Mouse (Mus musculus): ENCODE data around the gene Lpar3.
A peak's percentile ranks its signal among the peaks of the same experiment; 100 is the strongest.

Lpar3 gene

DNA sequence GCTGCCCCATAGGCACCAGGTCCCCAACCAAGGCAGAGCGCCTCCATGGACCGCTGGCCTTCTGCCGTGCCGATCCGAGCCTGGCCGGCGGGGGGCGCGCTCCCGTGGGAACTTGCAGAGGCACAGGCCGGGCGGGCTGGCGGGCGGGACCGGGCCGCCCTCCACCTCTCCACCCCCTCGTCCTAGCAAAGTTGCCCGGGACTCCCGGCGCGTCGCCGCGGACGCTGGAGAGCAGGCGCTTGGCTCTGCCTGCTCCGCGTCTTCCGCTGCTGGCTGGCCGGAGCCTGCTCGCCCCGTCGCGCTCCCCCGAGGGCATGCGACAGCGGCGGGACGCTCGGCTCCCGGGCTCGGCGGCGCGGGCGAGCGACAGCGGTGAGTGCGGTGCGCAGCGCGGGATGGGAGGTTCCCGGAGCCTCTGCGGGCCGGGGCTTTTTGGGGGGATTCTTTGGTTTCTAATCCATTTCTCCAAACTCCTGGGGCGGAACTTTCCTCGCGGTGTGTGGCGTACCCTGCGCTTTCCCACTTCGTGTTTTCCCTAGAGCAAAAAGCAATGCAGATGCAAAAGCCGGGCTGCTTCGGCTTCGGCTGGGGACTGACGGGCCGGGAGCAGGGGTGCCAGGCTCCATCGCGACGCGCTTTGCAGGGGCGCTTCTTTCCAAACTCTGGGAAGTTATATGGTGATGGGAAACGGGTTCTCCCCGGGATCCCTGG is at the start of gene Lpar3:
TSS of gene Lpar3 (plus strand) at position 188 of the 711 bp plus-strand sequence.
- peak; percentile 54 for DNase-seq (ENCODE audit: low read depth, low spot score)

DNA sequence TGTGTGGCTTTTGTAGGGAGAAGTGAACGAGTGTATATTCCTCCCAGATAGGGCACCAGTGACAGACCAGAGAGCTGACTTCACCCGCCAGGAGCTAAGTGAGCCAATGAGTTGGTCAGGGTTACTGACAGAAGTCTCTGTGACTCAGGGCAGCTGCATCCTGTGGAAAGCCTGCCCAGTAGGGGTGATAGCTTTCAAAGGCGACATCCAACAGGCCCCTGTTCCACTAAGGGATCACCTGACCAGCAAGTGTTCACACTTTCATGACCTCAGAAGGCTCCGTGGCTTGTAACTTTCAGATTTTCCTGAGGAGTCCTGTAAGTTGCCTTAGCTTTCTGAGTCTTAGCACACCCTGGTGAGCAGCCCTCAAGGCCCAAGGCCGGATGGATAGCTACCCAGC is 47.7 kb upstream of the Lpar3 start:
- DNase-seq (ENCODE audit: low read depth, low spot score), result no peak

GRCm38 (mm10) chr3:146174215-146174614 is 46.5 kb upstream of the Lpar3 start:
- no peak for DNase-seq (ENCODE audit: low read depth, low spot score)

GRCm38 (mm10) chr3:146177295-146177694 is 43.5 kb upstream of the Lpar3 start:
- DNase-seq (ENCODE audit: low read depth, low spot score), result peak; percentile 43

GRCm38 (mm10) chr3:146177748-146178582 is 42.8 kb upstream of the Lpar3 start:
- DNase-seq (ENCODE audit: low read depth, low spot score), result peak; percentile 85

- peak; percentile 33 for DNase-seq (ENCODE audit: low read depth, low spot score)
These were observed 40.4 kb upstream of the Lpar3 start for GRCm38 (mm10) chr3:146180341-146180740.

DNA sequence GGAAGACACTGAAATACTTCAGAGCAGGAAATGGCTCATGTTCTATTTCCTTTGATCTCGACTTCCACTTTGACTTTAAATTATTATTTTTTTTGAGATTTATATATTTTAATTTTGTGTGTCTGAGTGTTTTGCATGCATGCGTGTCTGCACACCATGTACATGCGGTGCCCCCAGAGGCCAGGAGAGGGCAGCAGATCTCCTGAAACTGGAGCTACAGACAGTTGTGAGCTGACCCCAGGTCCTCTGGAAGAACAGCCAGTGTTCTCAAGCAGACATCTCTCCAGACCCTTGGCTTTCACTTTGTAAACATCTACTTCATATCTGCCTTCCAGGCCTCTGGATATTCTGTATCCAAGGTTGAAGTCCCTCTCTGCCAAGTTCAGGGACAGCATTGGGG is 39.8 kb upstream of the Lpar3 start:
- DNase-seq (ENCODE audit: low read depth, low spot score), result peak; percentile 53

DNA sequence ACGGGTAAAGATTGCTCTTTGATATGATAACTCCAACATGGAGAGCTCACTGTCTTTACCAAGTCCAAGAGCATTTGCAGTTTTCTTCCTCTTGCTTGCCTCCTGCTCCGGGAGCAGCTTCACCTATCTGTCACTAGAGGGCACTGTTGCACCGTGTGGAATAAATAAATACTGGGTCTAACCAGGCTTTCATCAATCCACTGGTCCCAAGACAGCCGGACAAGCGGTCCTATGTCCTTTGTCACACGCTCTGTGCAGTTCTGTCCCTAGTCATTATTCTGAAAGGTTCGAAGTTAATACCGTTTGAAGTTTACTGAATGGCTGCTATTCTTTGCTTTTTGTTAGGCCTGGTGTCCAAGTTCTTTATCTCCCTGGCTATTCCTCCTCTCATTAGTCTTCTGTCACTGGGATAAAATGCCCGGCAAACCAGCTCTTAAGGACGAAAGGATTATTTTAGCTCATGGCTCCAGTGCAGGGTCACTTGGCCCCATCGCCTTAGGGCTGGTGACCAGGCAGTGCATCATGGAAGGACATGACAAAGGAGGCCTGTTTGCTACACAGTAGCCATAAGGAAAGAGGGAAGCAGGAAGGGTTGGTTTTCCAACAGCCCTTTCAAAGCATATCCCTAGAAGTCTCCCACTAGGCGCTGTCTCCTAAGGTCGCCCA is 35.6 kb upstream of the Lpar3 start:
- peak; percentile 72 for DNase-seq (ENCODE audit: low read depth, low spot score)

DNA sequence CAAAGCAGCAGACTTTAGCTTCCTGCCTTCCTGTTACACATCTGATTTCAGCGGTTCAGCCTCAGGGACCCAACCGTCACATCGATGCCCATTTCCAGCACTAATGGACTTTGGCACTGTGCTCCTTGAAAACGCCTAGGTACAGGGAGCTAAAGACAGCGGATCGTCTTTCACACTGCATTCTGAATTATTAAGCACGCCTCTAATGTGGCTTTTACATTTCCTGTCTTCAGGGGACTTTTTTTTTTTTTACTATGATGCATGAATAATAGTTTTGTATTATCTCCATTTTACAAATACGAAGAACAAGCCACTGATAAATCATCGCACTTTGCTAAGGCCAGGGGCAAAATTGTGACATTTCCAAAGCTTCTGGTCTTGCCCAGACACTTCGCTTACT is 34.7 kb upstream of the Lpar3 start:
- DNase-seq (ENCODE audit: low read depth, low spot score), result peak; percentile 33

DNA sequence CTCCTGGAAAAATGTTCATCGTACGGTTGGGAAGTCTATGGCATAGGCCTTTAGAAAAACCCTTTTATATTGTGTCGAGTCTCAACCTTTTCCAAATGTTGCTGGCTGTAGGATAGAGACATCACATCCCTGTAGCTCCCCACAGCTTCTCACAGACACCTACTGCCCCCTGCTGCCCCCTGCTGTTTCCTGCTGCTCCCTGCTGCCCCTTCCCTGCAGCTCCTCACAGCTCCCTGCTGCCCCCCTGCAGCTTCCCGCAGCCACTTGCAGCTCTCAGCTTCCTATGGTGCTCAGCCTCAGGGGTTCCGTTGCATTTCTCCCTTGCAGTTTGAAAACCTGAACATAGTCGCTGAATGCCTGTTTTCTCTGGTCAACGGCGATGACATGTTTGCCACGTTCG is 30.8 kb upstream of the Lpar3 start:
- DNase-seq (ENCODE audit: low read depth, low spot score), result no peak

DNA sequence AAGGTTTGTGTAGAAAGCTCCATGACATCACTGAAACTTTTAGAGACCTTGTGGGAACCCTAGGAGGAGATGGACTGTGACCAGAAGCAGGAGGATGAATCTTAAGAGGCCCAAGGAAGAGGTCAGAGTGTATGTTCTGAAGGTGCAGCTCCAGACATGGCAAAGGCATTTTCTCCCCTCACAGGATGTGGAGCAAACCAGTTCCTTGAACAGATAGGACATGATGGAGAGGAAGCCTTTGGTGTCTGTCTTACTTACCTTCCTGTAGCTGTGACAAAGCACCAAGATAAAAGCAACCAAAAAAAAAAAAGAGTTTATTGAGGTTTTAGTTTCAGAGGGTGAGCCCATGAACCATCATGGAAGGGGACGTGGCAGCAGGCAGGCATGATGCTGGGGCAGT is 28.3 kb upstream of the Lpar3 start:
- DNase-seq (ENCODE audit: low read depth, low spot score), result peak; percentile 79

DNA sequence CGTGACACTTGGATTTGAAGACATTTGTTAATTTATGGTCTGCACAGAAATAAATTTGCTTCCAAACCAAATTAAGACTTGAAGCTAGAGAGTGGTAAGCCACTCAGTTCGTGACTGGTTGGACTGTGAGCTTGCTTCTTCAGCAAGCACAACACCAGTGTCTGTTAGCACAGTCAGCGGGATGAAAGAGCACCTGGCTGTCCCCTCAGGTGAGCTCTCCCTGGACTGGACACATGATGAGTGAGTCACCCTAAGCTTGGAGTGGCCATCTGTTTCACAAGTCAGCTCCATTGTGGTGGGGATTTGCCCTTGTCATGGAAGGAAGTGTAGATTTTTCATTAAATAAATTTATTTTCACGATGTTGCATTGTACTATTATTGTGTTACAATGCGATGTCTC is 25.6 kb upstream of the Lpar3 start:
- no peak for DNase-seq (ENCODE audit: low read depth, low spot score)

- DNase-seq (ENCODE audit: low read depth, low spot score), result peak; percentile 45
These were observed 24.5 kb upstream of the Lpar3 start for GRCm38 (mm10) chr3:146196301-146196700.

DNA sequence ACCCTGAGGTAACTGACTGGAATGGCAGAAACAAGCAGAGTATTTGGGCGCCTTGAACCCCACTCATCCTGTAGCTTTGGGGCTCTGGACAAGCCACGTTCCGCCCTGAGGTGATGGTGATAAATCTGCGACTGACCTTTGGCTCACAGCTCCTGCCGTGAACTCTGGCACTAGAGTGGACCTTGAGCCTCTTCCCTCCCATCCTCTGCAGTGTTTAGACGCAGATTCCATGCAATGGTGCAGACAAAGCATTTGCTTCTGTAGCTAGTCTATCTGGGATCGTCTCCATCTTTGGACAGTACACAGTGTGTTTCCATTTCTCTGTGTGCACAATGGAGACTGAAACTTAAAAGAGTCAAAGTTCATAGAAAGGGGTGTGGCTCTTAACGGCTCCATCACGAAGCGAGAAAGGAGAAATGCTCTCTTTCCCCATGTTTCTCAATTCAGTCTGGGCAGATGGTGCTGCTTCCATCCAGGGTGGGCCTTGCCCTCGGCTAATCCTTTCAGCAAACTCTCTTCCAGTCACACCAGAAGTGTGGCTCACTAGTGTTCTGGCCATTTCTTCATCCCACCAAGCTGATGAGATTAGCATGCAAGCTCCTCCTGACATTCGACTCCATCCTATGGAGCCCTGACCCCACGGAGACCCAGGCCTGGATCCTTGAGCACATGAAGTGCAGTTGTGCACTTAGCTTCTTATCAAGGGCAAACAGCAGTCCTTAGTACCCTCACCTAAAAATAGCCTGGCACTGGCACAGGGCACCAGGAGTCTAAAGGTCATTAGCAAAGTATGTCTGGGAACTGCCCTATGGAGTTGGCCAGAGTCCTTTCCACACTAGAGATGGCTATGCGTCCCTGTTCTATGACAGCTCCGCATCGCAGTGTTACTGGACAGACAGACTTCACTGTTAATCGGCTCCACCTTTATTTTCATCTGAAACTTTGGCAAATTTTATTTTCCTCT is 23.7 kb upstream of the Lpar3 start:
- DNase-seq (ENCODE audit: low read depth, low spot score), result no peak

DNA sequence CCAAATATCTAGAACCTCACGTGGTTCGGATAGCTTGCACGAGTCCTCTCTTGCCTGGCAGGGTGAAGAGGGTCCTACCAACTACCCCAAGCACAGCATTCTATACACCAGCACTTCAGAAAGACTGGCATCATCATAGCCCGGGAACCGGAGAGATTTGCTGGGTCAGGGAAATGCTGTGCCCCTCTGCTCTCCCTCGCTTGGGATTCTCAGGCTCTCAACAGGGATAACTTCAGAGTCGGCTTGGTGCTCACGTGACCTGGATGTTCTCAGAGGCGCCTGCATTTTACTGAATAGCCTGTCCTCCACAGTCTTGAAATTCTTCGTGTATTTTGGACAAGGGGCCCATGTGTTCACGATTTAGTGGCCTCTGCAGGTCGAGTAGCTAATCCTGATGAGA is 23.0 kb upstream of the Lpar3 start:
- no peak for DNase-seq (ENCODE audit: low read depth, low spot score)

DNA sequence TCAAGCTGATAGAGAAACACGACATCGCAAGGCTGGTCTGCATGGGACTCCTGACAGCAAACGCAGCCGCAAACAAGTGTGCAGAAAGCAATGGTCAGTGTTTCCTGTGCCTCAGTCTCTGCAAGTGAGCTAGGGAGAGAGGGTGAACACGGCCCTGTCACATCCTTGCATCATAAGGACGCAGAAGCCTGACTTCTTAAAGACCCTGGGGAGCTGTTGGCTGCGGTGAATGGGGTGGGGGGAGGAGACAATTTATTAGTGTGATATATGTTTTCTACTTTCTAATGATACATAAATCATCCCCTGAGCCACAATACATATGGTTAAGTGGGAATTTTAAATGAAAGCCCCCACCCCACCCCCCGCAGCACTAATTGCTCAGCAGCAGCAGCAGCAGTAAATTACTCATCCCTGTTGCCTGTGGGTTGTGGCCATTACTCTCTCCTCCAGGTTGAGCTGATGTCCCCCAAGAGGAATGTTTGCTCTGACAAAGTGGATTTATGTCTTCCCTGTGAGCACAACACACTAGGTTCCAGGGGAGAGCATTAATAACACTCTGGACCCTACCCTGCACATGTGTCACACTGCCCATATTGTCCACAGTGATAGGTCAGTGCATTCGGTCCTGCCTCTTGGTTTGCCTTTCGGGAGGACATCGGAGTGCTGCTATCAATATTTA is 21.8 kb upstream of the Lpar3 start:
- DNase-seq (ENCODE audit: low read depth, low spot score), result no peak

DNA sequence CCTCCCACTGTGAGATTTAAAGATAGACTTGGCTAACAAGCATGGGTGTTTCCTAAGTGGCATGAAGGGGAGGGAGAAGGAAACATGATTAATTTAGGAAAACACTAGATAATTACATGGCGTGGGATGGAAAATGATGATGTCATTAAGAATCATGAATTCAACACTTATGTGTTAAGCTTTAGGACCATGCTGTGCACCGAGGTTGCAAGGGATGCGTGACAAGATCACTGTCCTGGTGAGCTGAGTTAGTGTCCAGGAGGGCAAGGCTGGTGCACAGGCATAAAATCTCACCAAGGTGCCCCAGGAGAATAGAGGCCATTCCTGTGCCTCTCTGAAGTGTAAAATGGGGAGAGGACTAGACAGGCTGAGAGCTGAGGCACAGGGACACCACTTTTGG is 21.3 kb upstream of the Lpar3 start:
- DNase-seq (ENCODE audit: low read depth, low spot score), result no peak

DNA sequence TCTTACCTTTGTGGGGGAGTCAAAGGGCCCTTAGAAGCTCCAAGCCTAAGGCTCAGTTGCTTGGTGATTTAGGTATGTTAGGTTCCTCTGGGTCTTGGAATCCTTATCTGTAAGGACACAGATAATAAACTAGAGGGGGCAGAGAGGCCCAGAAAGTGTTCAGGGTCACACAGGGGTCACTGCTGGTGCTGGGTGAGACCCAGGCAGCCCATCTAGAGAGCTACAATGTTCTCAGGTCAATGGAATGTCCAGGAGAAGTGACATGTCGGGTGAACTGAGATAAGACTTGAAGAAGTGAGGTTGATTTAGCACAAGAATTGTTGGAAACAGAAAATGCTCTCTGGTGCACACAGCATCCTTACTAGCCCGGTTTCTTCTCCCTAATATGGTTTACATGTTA is 16.4 kb upstream of the Lpar3 start:
- no peak for DNase-seq (ENCODE audit: low read depth, low spot score)

DNA sequence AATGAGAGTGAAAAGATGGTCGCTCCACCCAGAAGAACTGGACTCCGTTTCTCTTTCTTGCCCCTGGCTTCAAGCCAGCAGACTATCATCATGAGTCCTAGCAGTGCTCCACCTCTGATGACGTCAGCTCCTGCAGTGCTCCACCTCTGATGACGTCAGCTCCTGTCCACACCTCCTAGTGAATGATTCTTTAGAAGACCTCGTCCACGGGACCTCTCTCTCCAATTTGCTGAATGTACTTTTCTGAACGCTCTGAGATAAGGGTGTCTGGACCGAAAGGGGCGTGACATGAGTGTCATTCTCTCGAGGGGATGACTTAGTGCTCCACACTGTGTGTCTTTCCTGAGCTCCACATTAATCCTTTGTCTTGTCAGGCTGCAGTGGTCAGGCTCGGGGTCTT is 15.5 kb upstream of the Lpar3 start:
- no peak for DNase-seq (ENCODE audit: low read depth, low spot score)

- no peak for DNase-seq (ENCODE audit: low read depth, low spot score)
These were observed 14.1 kb upstream of the Lpar3 start for GRCm38 (mm10) chr3:146206635-146207034.

DNA sequence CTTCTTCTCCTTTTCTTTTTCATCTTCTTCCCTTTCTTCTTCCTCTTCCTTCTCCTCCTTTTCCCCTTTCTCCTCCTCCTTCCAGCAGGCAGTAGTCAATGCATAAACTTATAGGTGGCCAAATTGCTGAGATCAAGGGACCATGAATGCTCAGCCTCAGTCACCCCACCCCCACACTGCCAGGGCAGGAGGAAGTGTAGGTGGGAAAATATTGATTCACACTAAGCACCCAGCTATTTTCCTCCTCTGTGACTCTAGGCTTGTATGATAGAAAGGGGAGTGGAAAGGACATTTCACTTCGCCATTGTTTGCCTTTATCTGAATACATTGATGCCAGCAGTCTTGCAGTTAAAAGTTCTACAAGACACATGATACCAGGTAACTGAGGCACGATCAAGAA is 13.3 kb upstream of the Lpar3 start:
- DNase-seq (ENCODE audit: low read depth, low spot score), result no peak
